Mouse (Mus musculus): ENCODE measurements around the gene Eps8l2. TPM values are rescaled to one million over a fixed set of nuclear protein-coding genes. Genes with fewer than 3 reads are reported as not detected.

The Eps8l2 gene
- total and polyA plus RNA-seq, 3 experiments, result 0.10 TPM; not detected in 2

DNA sequence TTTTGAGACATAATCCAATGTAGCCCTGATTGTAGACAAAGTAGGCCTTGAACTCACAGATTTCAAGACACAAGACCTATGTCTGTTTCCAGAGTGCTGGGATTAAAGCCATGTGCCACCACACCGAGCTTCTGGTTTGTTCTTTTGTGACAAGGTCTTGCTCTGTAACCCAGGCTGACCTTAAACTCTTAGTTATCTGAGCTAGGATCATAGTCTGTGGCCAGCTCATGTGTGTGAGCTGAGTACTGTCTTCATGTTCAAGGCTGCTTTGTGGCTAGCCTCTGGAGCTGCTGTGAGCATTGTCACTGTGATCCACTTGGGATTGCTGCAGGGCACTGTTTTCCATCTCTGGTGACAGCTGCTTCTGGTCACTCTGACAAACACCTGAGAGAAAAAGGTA lies 56.7 kb downstream of the Eps8l2 start:
- no peak for TF ChIP-seq JUND (IDR thresholded peaks at IDR 0.05; ENCODE audit: low read depth, low read length)
- TF ChIP-seq USF1 (IDR thresholded peaks at IDR 0.05; ENCODE audit: low read depth, low read length), result no peak
- TF ChIP-seq TAL1 (IDR thresholded peaks at IDR 0.05; ENCODE audit: low read length), result no peak
- TF ChIP-seq MAZ (IDR thresholded peaks at IDR 0.05; ENCODE audit: low read depth, low read length), result no peak
- TF ChIP-seq SIN3A (IDR thresholded peaks at IDR 0.05; ENCODE audit: low read length), result no peak
- TF ChIP-seq ETS1 (IDR thresholded peaks at IDR 0.05; ENCODE audit: low read depth, low read length), result no peak
- TF ChIP-seq CHD2 (IDR thresholded peaks at IDR 0.05; ENCODE audit: low read length), result no peak
- no peak for TF ChIP-seq MAFK (IDR thresholded peaks at IDR 0.05; ENCODE audit: borderline replicate concordance, low read depth, low read length)
- TF ChIP-seq BHLHE40 (IDR thresholded peaks at IDR 0.05; ENCODE audit: borderline replicate concordance, low read depth, low read length), result no peak
- no peak for TF ChIP-seq ZNF384 (IDR thresholded peaks at IDR 0.05; ENCODE audit: low read depth, low read length)
- TF ChIP-seq CHD1 (IDR thresholded peaks at IDR 0.05; ENCODE audit: low read depth, low read length), result no peak
- TF ChIP-seq SMC3 (IDR thresholded peaks at IDR 0.05; ENCODE audit: low read depth, low read length), result no peak
- TF ChIP-seq ZC3H11A (IDR thresholded peaks at IDR 0.05; ENCODE audit: low read depth, low read length), result no peak
- no peak for TF ChIP-seq CTCF (IDR thresholded peaks at IDR 0.05 in 2 of 3, conservative IDR thresholded peaks at IDR 0.05 in 1 of 3; ENCODE audit: control insufficient read depth in 1 of 3, insufficient read depth in 1 of 3, low read depth in 2 of 3, low read length in 3 of 3, poor library complexity in 1 of 3, severe bottlenecking in 1 of 3)
- no peak for TF ChIP-seq UBTF (IDR thresholded peaks at IDR 0.05; ENCODE audit: borderline replicate concordance, insufficient read depth, low read depth, low read length)
- TF ChIP-seq MYC (IDR thresholded peaks at IDR 0.05; ENCODE audit: low read depth, low read length), result no peak
- no peak for TF ChIP-seq MAX (IDR thresholded peaks at IDR 0.05; ENCODE audit: low read length)
- Histone ChIP-seq H3K27me3 (ENCODE audit: control insufficient read depth in 1 of 2, insufficient read depth in 2 of 2, low read length in 2 of 2) (no peaks in the 10 kb centered on the region), H3K27ac (ENCODE audit: control insufficient read depth, low read depth, low read length) (no peak overlapping the region), H3K36me3 (ENCODE audit: control insufficient read depth in 1 of 2, insufficient read depth in 2 of 2, low read length in 2 of 2) (peaks cover 21 to 25% of the 10 kb centered on the region in 2 experiments), H3K4me1 (ENCODE audit: control insufficient read depth in 1 of 2, insufficient read depth in 2 of 2, low read length in 2 of 2) (peaks cover 0 to 10% of the 10 kb centered on the region in 2 experiments; a peak in 3 of 4 replicates), H3K9ac (ENCODE audit: control insufficient read depth, low read depth, low read length, poor library complexity, severe bottlenecking) (no peak overlapping the region), H3K4me3 (ENCODE audit: control insufficient read depth in 1 of 2, insufficient read depth in 1 of 2, low read depth in 2 of 2, low read length in 2 of 2) (no peak overlapping the region), H3K9me3 (replicated peaks; ENCODE audit: insufficient read depth, low read length) (no peaks in the 10 kb centered on the region), H3K79me2 (ENCODE audit: control insufficient read depth, insufficient read depth, low read length, poor library complexity) (peaks cover 25% of the 10 kb centered on the region)
- no peak for DNase-seq (ENCODE audit: low read depth, low spot score)

- Histone ChIP-seq H3K9me3 (replicated peaks; ENCODE audit: insufficient read depth, low read length) (no peaks in the 10 kb centered on the region), H3K4me3 (ENCODE audit: control insufficient read depth in 1 of 2, insufficient read depth in 1 of 2, low read depth in 2 of 2, low read length in 2 of 2) (no peak overlapping the region), H3K36me3 (ENCODE audit: control insufficient read depth in 1 of 2, insufficient read depth in 2 of 2, low read length in 2 of 2) (peaks cover 0 to 14% of the 10 kb centered on the region in 2 experiments; a peak in 2 of 4 replicates), H3K4me1 (ENCODE audit: control insufficient read depth in 1 of 2, insufficient read depth in 2 of 2, low read length in 2 of 2) (no peaks in the 10 kb centered on the region), H3K79me2 (ENCODE audit: control insufficient read depth, insufficient read depth, low read length, poor library complexity) (no peaks in the 10 kb centered on the region; the same call in 1 of the 2 replicates), H3K27ac (ENCODE audit: control insufficient read depth, low read depth, low read length) (no peak overlapping the region), H3K9ac (ENCODE audit: control insufficient read depth, low read depth, low read length, poor library complexity, severe bottlenecking) (no peak overlapping the region), H3K27me3 (ENCODE audit: control insufficient read depth in 1 of 2, insufficient read depth in 2 of 2, low read length in 2 of 2) (no peaks in the 10 kb centered on the region)
- TF ChIP-seq CTCF (IDR thresholded peaks at IDR 0.05 in 2 of 3, conservative IDR thresholded peaks at IDR 0.05 in 1 of 3; ENCODE audit: control insufficient read depth in 1 of 3, insufficient read depth in 1 of 3, low read depth in 2 of 3, low read length in 3 of 3, poor library complexity in 1 of 3, severe bottlenecking in 1 of 3), result peak; percentile 92 to 93 (median 92)
- TF ChIP-seq ZC3H11A (IDR thresholded peaks at IDR 0.05; ENCODE audit: low read depth, low read length), result peak; percentile 75
- peak; percentile 87 for TF ChIP-seq RAD21 (IDR thresholded peaks at IDR 0.05; ENCODE audit: low read depth, low read length)
- TF ChIP-seq EP300 (IDR thresholded peaks at IDR 0.05; ENCODE audit: low read depth in 1 of 2, low read length in 2 of 2), result no peak
- 0 out of 2 replicates have a peak, but pooled peaks have one; percentile 9 for TF ChIP-seq BHLHE40 (IDR thresholded peaks at IDR 0.05; ENCODE audit: borderline replicate concordance, low read depth, low read length)
- no peak for TF ChIP-seq RCOR1 (IDR thresholded peaks at IDR 0.05; ENCODE audit: low read depth, low read length)
- TF ChIP-seq MYC (IDR thresholded peaks at IDR 0.05; ENCODE audit: low read depth, low read length), result peak; percentile 63; the same call in 1 of the 2 replicates
- peak; percentile 76 for TF ChIP-seq SMC3 (IDR thresholded peaks at IDR 0.05; ENCODE audit: low read depth, low read length)
- TF ChIP-seq HCFC1 (IDR thresholded peaks at IDR 0.05; ENCODE audit: low read depth, low read length), result 0 out of 2 replicates have a peak, but pooled peaks have one; percentile 28
- peak; percentile 79 for DNase-seq (ENCODE audit: low read depth, low spot score)
Measured at GRCm38 (mm10) chr7:141403305-141403704, 64.6 kb downstream of the Eps8l2 start.

Measured in MEL (cell line).